Mouse (Mus musculus): Measurements from ENCODE around the gene Acadm. TPM values are rescaled to one million over a fixed set of nuclear protein-coding genes. Genes with fewer than 3 reads are reported as not detected.

Gene Acadm
- polyA plus RNA-seq, 1 experiment from 2014 or later = 73.6 TPM

DNA sequence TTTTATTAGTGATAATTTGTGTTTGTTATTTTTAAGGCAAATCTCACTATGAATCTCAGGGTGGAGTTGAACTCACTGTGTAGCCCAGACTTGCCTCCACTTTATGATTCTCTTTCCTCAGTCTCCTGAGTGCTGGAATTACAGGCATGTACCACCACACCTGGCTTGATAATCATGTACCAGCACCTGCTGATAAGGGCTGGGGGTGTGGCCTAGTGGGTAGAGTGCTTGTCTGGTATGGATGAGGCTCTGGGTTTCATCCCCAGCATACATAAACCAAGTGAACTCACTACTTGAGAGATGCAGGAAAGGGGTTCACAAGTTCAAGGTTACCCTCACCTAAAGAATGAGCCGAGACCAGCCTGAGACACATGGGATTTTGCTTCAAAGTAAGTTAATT lies 42.5 kb downstream of the Acadm start:
- WGBS = 74% methylated on average over 1 of the region's 1 CpGs
- H3K36me3 ChIP-seq (ENCODE audit: control insufficient read depth, insufficient read depth, low read length) = peaks cover 28% of the 10 kb centered on the region
- no peaks in the 10 kb centered on the region for H3K4me1 ChIP-seq (ENCODE audit: control insufficient read depth, insufficient read depth, low read length)
- H3K4me2 ChIP-seq (replicated peaks; ENCODE audit: low read depth, low read length) = no peak overlapping the region
- H3K27me3 ChIP-seq (ENCODE audit: control insufficient read depth, insufficient read depth, low read length) = no peaks in the 10 kb centered on the region
- no peak overlapping the region for H3K9ac ChIP-seq (replicated peaks; ENCODE audit: low read depth, low read length)
- no peak overlapping the region for H3K4me3 ChIP-seq (ENCODE audit: low read depth, low read length)
- no peak for ATAC-seq (ENCODE audit: insufficient number of reproducible peaks, insufficient read depth, low FRiP score, low read depth)
- no peak overlapping the region for H3K27ac ChIP-seq (ENCODE audit: low read length)
- H3K9me3 ChIP-seq (ENCODE audit: control insufficient read depth, low read depth, low read length) = no peaks in the 10 kb centered on the region

DNA sequence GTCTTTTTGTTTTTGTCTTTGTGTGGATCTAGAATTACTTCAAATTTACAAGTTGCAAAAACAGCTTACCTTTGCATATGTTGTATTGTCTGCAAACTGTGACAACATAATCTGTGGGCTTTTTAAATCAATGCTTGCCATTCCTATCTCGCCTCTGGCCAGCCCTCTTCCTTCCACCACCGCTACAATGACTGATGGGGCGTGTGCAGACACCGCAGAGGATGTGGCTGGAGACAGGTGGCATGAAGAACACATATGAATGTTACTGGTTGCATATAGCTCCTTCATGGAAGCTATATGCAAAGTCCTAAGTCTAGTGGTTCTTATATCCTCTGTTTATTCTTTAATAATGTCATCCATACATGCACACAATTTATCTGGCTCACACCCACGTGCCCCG lies 47.2 kb downstream of the Acadm start:
- no peaks in the 10 kb centered on the region for H3K27me3 ChIP-seq (ENCODE audit: control insufficient read depth, insufficient read depth, low read length)
- WGBS = 66% methylated on average over 6 of the region's 6 CpGs
- H3K4me1 ChIP-seq (ENCODE audit: control insufficient read depth, insufficient read depth, low read length) = no peaks in the 10 kb centered on the region
- ATAC-seq (ENCODE audit: insufficient number of reproducible peaks, insufficient read depth, low FRiP score, low read depth) = no peak
- no peaks in the 10 kb centered on the region for H3K36me3 ChIP-seq (ENCODE audit: control insufficient read depth, insufficient read depth, low read length)
- no peak overlapping the region for H3K4me2 ChIP-seq (replicated peaks; ENCODE audit: low read depth, low read length)
- no peak overlapping the region for H3K4me3 ChIP-seq (ENCODE audit: low read depth, low read length)
- no peak overlapping the region for H3K9ac ChIP-seq (replicated peaks; ENCODE audit: low read depth, low read length)
- no peaks in the 10 kb centered on the region for H3K9me3 ChIP-seq (ENCODE audit: control insufficient read depth, low read depth, low read length)
- H3K27ac ChIP-seq (ENCODE audit: low read length) = no peak overlapping the region

DNA sequence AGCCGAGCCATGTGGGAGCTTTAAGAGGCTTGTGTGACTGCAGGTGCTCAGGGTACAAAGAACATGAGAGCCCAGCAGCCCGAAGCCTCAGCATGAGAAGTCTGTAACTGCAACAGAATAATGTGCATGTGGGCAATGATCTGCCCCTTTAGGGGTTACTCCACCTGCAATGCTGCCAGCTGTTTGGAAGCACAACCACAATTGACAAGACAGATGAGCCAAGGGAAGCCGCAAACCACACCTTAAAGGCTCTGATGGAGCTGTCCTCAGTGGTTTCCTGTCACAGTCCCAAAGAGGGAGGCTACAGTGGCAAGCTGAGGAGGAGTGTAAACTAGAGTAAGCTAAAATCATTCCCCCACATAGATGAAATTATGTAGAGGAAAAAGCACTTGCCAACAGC lies 49.0 kb downstream of the Acadm start:
- Histone ChIP-seq H3K9me3 (ENCODE audit: control insufficient read depth, low read depth, low read length) (no peaks in the 10 kb centered on the region), H3K4me1 (ENCODE audit: control insufficient read depth, insufficient read depth, low read length) (no peaks in the 10 kb centered on the region), H3K4me2 (replicated peaks; ENCODE audit: low read depth, low read length) (no peak overlapping the region), H3K36me3 (ENCODE audit: control insufficient read depth, insufficient read depth, low read length) (no peaks in the 10 kb centered on the region), H3K4me3 (ENCODE audit: low read depth, low read length) (no peak overlapping the region), H3K27ac (ENCODE audit: low read length) (no peak overlapping the region), H3K27me3 (ENCODE audit: control insufficient read depth, insufficient read depth, low read length) (no peaks in the 10 kb centered on the region), H3K9ac (replicated peaks; ENCODE audit: low read depth, low read length) (no peak overlapping the region)
- WGBS = 90% methylated on average over 3 of the region's 3 CpGs
- no peak for ATAC-seq (ENCODE audit: insufficient number of reproducible peaks, insufficient read depth, low FRiP score, low read depth)

DNA sequence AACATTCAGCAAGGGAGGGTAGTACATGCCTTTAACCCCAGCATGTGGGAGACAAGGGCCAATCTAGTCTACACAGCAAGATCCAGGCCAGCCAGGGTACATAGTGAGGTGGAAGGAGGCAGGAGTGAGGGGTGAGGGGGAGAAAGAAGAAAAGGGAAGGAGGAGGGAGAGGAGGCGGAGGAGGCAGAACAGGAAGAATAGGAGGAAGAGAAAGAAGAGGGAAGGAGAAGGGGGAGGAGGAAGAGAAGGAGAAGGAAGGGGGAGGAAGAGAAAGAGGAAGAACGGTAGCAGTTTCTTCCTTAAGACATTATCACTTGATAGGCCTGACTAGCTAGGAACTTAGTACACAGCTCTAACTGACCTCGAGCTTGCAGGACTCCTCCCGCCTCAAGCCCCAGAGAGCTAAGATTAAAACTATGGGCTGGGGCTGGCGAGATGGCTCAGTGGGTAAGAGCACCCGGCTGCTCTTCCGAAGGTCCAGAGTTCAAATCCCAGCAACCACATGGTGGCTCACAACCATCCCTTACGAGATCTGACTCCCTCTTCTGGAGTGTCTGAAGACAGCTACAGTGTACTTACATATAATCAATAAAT lies 55.1 kb downstream of the Acadm start:
- WGBS = 83% methylated on average over 7 of the region's 8 CpGs
- H3K4me1 ChIP-seq (ENCODE audit: control insufficient read depth, insufficient read depth, low read length) = no peaks in the 10 kb centered on the region; the same call in 1 of the 2 replicates
- H3K36me3 ChIP-seq (ENCODE audit: control insufficient read depth, insufficient read depth, low read length) = no peaks in the 10 kb centered on the region
- H3K27ac ChIP-seq (ENCODE audit: low read length) = no peak overlapping the region
- no peak for ATAC-seq (ENCODE audit: insufficient number of reproducible peaks, insufficient read depth, low FRiP score, low read depth)
- no peak overlapping the region for H3K4me2 ChIP-seq (replicated peaks; ENCODE audit: low read depth, low read length)
- H3K9me3 ChIP-seq (ENCODE audit: control insufficient read depth, low read depth, low read length) = no peaks in the 10 kb centered on the region
- H3K27me3 ChIP-seq (ENCODE audit: control insufficient read depth, insufficient read depth, low read length) = no peaks in the 10 kb centered on the region
- no peak overlapping the region for H3K9ac ChIP-seq (replicated peaks; ENCODE audit: low read depth, low read length)
- no peak overlapping the region for H3K4me3 ChIP-seq (ENCODE audit: low read depth, low read length)

DNA sequence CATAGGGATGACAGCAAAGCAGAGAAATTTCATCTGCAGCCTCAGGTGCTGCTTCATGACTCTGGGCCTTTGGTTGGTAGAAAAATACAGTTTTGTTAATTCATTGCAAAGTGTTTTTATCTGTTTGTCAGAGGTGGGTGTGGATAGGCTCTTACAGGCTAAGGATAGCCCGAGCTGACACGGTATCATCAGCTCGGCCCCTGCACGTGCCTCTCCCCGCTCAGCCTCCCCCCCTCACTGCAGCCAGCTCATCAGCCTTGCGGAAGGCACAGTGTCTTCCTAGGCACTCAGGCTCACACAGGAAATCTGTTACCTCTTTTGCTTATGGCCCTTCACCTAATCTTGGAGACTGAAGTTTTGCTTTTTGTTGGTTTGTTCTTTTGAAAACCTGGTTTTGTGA lies 56.3 kb downstream of the Acadm start:
- Histone ChIP-seq H3K36me3 (ENCODE audit: control insufficient read depth, insufficient read depth, low read length) (no peaks in the 10 kb centered on the region), H3K4me3 (ENCODE audit: low read depth, low read length) (no peak overlapping the region), H3K4me2 (replicated peaks; ENCODE audit: low read depth, low read length) (no peak overlapping the region), H3K9me3 (ENCODE audit: control insufficient read depth, low read depth, low read length) (no peaks in the 10 kb centered on the region), H3K4me1 (ENCODE audit: control insufficient read depth, insufficient read depth, low read length) (no peaks in the 10 kb centered on the region; the same call in 1 of the 2 replicates), H3K27me3 (ENCODE audit: control insufficient read depth, insufficient read depth, low read length) (no peaks in the 10 kb centered on the region), H3K27ac (ENCODE audit: low read length) (no peak overlapping the region), H3K9ac (replicated peaks; ENCODE audit: low read depth, low read length) (no peak overlapping the region)
- 59% methylated on average over 6 of the region's 6 CpGs for WGBS
- ATAC-seq (ENCODE audit: insufficient number of reproducible peaks, insufficient read depth, low FRiP score, low read depth) = no peak

DNA sequence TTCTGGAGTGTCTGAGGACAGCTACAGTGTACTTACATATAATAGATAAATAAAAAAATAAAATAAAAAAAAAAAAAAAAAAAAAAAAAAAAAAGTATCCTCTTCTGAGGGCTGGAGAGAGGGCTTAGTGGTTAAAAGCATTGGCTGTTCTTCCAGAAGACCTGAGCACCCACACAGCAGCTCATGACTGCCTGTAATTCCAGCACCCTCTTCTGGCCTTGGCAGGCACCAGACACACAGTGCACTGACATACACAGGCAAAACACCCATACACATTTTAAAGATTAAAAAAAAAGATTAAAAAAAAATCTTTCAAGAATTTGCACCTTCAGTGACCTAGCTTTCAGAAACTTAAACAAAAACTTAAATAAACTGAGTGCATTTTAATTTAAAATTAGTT lies 58.1 kb downstream of the Acadm start:
- H3K4me3 ChIP-seq (ENCODE audit: low read depth, low read length) = no peak overlapping the region
- no peak for ATAC-seq (ENCODE audit: insufficient number of reproducible peaks, insufficient read depth, low FRiP score, low read depth)
- H3K36me3 ChIP-seq (ENCODE audit: control insufficient read depth, insufficient read depth, low read length) = no peaks in the 10 kb centered on the region
- H3K9me3 ChIP-seq (ENCODE audit: control insufficient read depth, low read depth, low read length) = no peaks in the 10 kb centered on the region
- H3K4me1 ChIP-seq (ENCODE audit: control insufficient read depth, insufficient read depth, low read length) = no peaks in the 10 kb centered on the region; the same call in 1 of the 2 replicates
- H3K4me2 ChIP-seq (replicated peaks; ENCODE audit: low read depth, low read length) = no peak overlapping the region
- no peak overlapping the region for H3K27ac ChIP-seq (ENCODE audit: low read length)
- H3K9ac ChIP-seq (replicated peaks; ENCODE audit: low read depth, low read length) = no peak overlapping the region
- no peaks in the 10 kb centered on the region for H3K27me3 ChIP-seq (ENCODE audit: control insufficient read depth, insufficient read depth, low read length)

Other genes with a start within 250 kb of the Acadm start
- gene St6galnac3, start 219.5 kb downstream of the Acadm start, polyA plus RNA-seq (2014; fragmentation: Nextera tagmentation; extraction: Ambion mirVana) = 46.6 and 51.6 TPM in 2 replicates
- 0.72 TPM in 1 of 2 replicates, not detected in the other for gene Asb17, start 100.4 kb downstream of the Acadm start, polyA plus RNA-seq (2014; fragmentation: Nextera tagmentation; extraction: Ambion mirVana)
- 0.07 and 0.22 TPM in 2 replicates for gene Msh4, start 38.5 kb downstream of the Acadm start, polyA plus RNA-seq (2014; fragmentation: Nextera tagmentation; extraction: Ambion mirVana)
- 51.2 and 59.9 TPM in 2 replicates for gene Rabggtb, start 31.6 kb downstream of the Acadm start, polyA plus RNA-seq (2014; fragmentation: Nextera tagmentation; extraction: Ambion mirVana)
- gene Slc44a5, start 28.8 kb upstream of the Acadm start, polyA plus RNA-seq (2014; fragmentation: Nextera tagmentation; extraction: Ambion mirVana) = 1.6 and 1.8 TPM in 2 replicates

Data from stomach, embryonic 14.5 days (tissue).